Mouse (Mus musculus) ovary, adult 10 weeks (tissue): ENCODE measurements around the gene 2310057M21Rik. TPM values are rescaled to one million over a fixed set of nuclear protein-coding genes. Genes with fewer than 3 reads are reported as not detected.

Experiments
- polyA plus RNA-seq: library from polyadenylated mRNA; stranded (reverse); fragments of 350-450 nt; fragmentation: Illumina TruSeq; extraction: RNeasy Lipid Tissue Mini Kit (QIAGEN cat#74804); gene quantifications from one replicate; pipeline ENCODE4 v1.2.3, GENCODE M21; 2014

The 2310057M21Rik gene
- polyA plus RNA-seq: 6.2 TPM

DNA sequence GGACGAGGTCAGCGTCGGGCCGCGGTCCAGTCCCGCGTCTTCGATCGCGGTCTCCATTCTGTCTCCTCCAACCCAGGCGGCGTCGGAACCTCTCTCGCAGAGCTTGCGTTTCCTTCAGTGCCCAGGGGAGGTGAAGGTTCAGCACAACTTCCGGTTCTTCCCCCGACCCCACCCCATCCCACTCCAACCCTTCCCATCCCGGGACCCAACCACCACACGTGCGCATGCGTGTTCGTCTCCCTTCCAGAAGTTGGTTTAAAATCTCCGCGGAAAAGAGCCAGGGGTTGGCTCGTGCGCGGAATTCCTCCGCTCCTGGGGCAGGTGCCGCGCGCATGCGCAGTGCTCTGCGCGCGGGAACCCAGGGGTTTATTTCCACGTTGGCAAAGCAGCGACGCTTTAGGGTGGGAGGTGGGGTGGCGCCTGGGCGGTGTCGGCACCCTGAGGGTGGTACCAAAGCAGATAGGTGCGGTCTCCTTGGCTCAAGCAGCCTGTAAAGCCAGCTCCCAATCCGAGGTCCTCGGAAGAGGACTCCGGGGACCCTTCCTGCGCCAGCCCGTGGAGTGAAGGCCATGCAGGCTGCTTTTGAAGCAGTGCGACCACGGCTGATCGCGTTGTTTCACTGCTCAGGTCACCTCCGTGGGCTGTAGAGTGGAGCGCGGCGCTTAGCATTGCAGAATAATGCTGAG, at the start of gene 2310057M21Rik:
TSS of gene 2310057M21Rik (minus strand) at position 145 of the 686 bp plus-strand sequence.

DNA sequence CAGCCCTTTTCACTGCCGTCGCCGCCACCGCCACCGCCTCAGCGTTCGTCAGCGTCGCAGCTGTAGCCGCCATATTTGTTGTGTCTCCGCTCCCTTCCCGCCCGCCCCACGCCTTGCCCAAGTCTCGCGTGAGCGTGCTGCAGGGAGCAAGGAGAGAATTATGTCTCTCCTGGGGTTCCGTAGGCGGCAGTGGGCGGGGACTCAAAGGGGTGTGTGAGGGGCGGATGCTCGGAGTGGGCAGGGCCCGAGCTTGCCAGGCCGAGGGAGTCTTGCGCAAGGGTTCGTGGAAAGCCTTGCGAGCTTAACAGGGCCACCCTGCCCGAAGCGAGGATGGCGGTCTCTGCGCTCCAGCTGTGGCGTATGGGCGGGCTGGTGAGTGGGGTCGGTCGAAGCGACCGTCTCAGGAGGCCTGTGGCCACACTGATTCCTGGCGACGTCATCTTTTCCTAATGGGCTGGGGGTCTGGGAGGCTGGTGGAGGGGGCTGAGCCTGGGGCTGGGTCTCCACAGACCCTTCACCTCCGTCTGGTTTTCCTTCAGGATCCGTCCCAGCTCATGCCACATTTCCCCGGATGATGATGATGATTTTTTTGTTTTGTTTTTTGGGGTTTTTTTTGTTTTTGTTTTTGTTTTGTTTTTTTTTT, 48.0 kb upstream of the 2310057M21Rik start, which contains the start of the genes Ikzf5 and Acadsb:
TSS of gene Ikzf5 (minus strand) at position 106 of the 643 bp plus-strand sequence.
TSS of gene Acadsb (plus strand) at position 186 of the 643 bp plus-strand sequence.

DNA sequence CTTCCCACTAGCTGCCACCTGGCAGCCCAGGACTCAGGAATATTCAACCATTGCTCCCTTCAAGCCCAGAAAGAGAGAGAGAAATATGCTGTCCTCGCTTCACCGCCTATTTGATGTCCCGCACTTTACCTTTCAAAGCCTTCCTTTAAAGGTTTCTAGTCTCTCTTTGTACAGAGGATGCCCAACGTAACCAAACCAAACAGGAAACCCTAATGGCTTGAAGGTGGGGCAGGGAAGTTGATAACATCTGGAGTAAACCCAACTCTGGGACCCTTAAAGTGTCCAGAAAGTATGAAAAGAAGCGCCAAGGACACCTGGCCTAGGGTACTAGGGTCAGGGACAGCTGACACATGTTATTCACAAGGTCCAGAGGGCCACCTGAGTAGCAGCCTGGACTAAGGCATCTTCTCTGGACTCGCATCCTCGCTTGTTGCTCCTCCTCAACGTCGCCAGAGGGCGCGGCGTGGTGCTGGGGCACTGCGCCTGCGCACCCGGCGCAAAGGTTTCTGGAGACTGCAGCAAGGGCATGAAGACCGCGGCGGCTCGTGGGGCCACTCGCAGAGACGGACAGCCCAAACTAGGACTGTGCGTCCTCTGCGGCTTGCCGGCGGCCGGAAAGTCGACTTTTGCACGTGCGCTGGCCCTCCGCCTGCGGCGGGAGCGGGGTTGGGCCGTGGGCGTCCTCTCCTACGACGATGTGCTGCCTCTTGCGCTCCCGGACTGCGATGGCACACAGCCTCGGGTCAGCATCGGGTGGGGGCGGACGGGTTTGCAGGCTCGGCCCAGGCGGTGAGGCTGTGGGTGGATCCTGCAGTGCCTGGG, 8.3 kb upstream of the 2310057M21Rik start, which contains the start of gene Pstk:
TSS of gene Pstk (plus strand) at position 494 of the 822 bp plus-strand sequence.

DNA sequence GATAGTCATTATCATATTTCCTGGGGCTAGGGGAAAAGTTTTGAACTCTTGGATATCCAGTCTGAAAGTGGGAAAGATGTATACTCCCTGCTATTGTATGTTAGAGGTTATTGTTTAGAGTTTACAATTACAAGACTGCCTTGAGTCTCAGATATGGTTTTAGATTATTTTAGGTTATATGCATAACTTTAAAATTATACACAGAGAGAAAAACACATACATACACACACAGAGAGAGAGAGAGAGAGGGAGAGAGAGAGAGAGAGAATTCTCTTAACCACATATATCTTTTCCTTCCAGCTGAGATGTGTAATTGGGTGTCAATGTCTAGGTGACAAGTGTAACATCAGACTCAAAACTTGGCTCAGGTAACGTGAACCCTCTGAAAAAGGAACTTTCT, 29.0 kb downstream of the 2310057M21Rik start, which contains the start of gene Fam24a:
TSS of gene Fam24a (plus strand) at position 301 of the 400 bp plus-strand sequence.

DNA sequence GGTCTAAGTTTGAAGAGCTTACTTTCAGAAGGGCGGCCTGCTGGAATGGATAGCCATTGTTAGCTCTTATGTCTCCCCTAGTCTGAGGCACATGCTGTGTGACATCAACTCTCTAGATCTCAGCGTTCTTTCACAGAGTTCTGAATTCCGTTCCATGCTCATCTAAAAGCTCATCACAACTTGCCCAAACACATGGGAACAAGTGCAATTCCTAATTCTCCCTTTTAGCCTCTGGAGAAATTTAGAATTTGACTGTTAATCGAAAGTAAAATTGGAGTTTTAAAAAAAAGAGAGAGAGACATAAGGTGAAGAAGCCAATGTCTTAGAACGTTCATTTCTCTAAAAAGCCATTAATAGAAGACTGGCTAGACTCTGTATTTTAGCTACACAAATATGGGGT, 33.1 kb downstream of the 2310057M21Rik start, which contains the start of gene Fam24b:
TSS of gene Fam24b (minus strand) at position 101 of the 400 bp plus-strand sequence.

DNA sequence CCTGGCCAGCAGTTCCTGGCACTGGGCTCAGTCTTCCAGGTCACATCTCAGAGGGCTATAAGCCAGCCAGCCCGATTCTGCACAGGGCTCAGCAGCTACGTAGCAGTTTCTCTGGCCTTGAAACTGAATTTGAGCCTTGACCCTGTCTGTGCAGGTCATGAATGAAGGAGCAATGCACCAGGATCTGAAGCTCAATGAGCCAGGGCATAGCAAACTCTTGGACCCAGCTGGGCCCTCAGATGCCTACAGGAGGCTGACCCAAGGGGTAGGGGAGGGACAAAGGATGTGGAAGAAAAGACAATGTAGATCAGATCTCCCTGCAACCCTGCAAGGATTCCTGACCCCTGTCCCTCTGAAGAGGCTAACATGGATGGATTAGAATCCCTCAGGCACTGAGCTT, 40.4 kb downstream of the 2310057M21Rik start, which contains the start of gene Cuzd1:
TSS of gene Cuzd1 (minus strand) at position 101 of the 400 bp plus-strand sequence.

Other genes with a start within 250 kb of the 2310057M21Rik start
- gene 4933402N03Rik, start 216.4 kb downstream of the 2310057M21Rik start, polyA plus RNA-seq: not detected
- 1.6 TPM for gene 5430419D17Rik, start 188.4 kb downstream of the 2310057M21Rik start, polyA plus RNA-seq
- gene Cuzd1, start 40.5 kb downstream of the 2310057M21Rik start, polyA plus RNA-seq: 0.71 TPM
- not detected for gene Fam24b, start 33.2 kb downstream of the 2310057M21Rik start, polyA plus RNA-seq
- not detected for gene Fam24a, start 28.9 kb downstream of the 2310057M21Rik start, polyA plus RNA-seq
- 48.9 TPM for gene Pstk, start 8.4 kb upstream of the 2310057M21Rik start, polyA plus RNA-seq
- 48.9 TPM for gene Ikzf5, start 47.8 kb upstream of the 2310057M21Rik start, polyA plus RNA-seq
- 522 TPM for gene Acadsb, start 47.8 kb upstream of the 2310057M21Rik start, polyA plus RNA-seq
- gene Hmx3, start 180.1 kb upstream of the 2310057M21Rik start, polyA plus RNA-seq: not detected
- not detected for gene Hmx2, start 186.0 kb upstream of the 2310057M21Rik start, polyA plus RNA-seq
- 37.5 TPM for gene Bub3, start 197.5 kb upstream of the 2310057M21Rik start, polyA plus RNA-seq